Mouse (Mus musculus): ENCODE results near the gene Arid5b.

Arid5b gene

GRCm38 (mm10) chr10:68050882-68051281 lies 227.7 kb downstream of the Arid5b start:
- DNase-seq (ENCODE audit: low spot score): no peak

DNA sequence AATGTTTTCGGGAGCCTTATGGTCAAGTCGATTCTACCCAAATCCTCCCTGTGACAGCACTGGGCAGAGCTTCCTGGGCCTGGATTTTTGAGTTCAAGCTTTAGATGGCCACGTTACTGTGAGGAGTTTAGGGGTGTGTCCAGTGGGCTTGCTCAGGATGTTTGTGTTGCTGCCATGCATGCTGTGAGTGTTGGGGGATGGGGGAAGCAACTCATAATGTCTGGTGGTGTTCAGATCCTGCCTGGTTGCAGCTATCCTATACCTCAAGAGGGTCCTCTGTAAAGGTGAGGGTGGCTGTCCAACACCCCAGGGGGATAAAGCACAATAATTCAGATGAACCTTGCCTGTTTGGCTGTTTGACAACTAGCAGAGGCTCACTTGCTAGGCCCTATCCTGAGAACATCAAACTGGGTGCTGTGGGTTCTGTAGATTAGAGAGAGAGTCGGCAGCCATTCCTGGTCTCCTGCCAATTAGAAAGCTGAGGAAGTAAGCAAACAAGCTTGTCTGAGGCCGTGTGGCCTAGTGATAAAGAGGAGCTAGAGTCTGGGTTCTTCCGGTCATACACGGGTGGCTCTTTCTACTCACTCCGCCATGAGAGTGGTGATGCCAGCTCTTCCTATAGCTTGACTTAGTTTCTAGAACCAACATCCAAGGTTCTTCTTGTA lies 229.8 kb downstream of the Arid5b start:
- no peak for DNase-seq (ENCODE audit: low spot score)

GRCm38 (mm10) chr10:68044864-68045263 lies 233.7 kb downstream of the Arid5b start:
- DNase-seq (ENCODE audit: low spot score): no peak

GRCm38 (mm10) chr10:68043973-68044372 lies 234.6 kb downstream of the Arid5b start:
- DNase-seq (ENCODE audit: low spot score): no peak

Measured in ovary, postnatal 36 days (tissue).